Mouse (Mus musculus): ENCODE data around the gene Bmp10. TPM values are rescaled to one million over a fixed set of nuclear protein-coding genes. Genes with fewer than 3 reads are reported as not detected.
"Not testable (repeated sequence)": the region's sequence is repeated elsewhere in the genome, so short reads cannot be mapped to it uniquely, and the experiment has no call there.

Bmp10 gene
- total RNA-seq, 2 experiments from 2014 or later, result 20.6 to 49.0 TPM

- intact Hi-C loops (cut with DNase I), result no loop called here
- DNase-seq, result no peak
Measured at GRCm38 (mm10) chr6:87436745-87437144, 8.0 kb downstream of the Bmp10 start.

GRCm38 (mm10) chr6:87443253-87443652 is 14.5 kb downstream of the Bmp10 start:
- DNase-seq, result no peak
- intact Hi-C loops (cut with DNase I), result no loop called here

GRCm38 (mm10) chr6:87445222-87445621 is 16.4 kb downstream of the Bmp10 start:
- intact Hi-C loops (cut with DNase I), result no loop called here
- no peak for DNase-seq

- no peak for DNase-seq
- intact Hi-C loops (cut with DNase I), result loop anchor here (1.0 kb wide), 1 partner anchor 50 kb away; no protein-coding TSS in a partner anchor
Measured at GRCm38 (mm10) chr6:87447217-87447616, 18.4 kb downstream of the Bmp10 start.

GRCm38 (mm10) chr6:87449534-87449933 is 20.7 kb downstream of the Bmp10 start:
- intact Hi-C loops (cut with DNase I), result no loop called here
- DNase-seq, result no peak

GRCm38 (mm10) chr6:87451016-87451415 is 22.2 kb downstream of the Bmp10 start:
- intact Hi-C loops (cut with DNase I), result no loop called here

GRCm38 (mm10) chr6:87451771-87452170 is 23.0 kb downstream of the Bmp10 start:
- no peak for DNase-seq
- intact Hi-C loops (cut with DNase I), result no loop called here

More at GRCm38 (mm10) chr6:87451016-87451415, 22.2 kb downstream of the Bmp10 start:
- DNase-seq, result peak; percentile 48 to 69

- DNase-seq, result no peak
- intact Hi-C loops (cut with DNase I), result no loop called here
Measured at GRCm38 (mm10) chr6:87455507-87455906, 26.7 kb downstream of the Bmp10 start.

GRCm38 (mm10) chr6:87466221-87466620 is 37.4 kb downstream of the Bmp10 start:
- intact Hi-C loops (cut with DNase I), result loop anchor here (1.0 to 2.0 kb wide), 2 partner anchors 47 to 205 kb away; no protein-coding TSS in a partner anchor
- peak; percentile 65 to 80 for DNase-seq

GRCm38 (mm10) chr6:87467373-87467772 is 38.6 kb downstream of the Bmp10 start:
- DNase-seq, result no peak
- intact Hi-C loops (cut with DNase I), result loop anchor here (2.0 kb wide), 1 partner anchor 203 kb away; no protein-coding TSS in a partner anchor

- peak; percentile 24 to 51 for DNase-seq
- intact Hi-C loops (cut with DNase I), result no loop called here
Measured at GRCm38 (mm10) chr6:87468372-87468771, 39.6 kb downstream of the Bmp10 start.

GRCm38 (mm10) chr6:87470098-87470497 is 41.3 kb downstream of the Bmp10 start:
- DNase-seq; intact Hi-C loops (cut with DNase I): not testable (repeated sequence)

- intact Hi-C loops (cut with DNase I), result no loop called here
- no peak for DNase-seq
Measured at GRCm38 (mm10) chr6:87475223-87475622, 46.4 kb downstream of the Bmp10 start.

GRCm38 (mm10) chr6:87478847-87479246 is 50.1 kb downstream of the Bmp10 start:
- intact Hi-C loops (cut with DNase I), result no loop called here
- DNase-seq, result no peak

- no peak for DNase-seq
- intact Hi-C loops (cut with DNase I), result no loop called here
Measured at GRCm38 (mm10) chr6:87479291-87479999, 50.7 kb downstream of the Bmp10 start.

- intact Hi-C loops (cut with DNase I), result no loop called here
- DNase-seq, result no peak
Measured at GRCm38 (mm10) chr6:87483224-87483899, 54.6 kb downstream of the Bmp10 start.

GRCm38 (mm10) chr6:87483900-87484289 is 55.1 kb downstream of the Bmp10 start:
- no peak for DNase-seq
- intact Hi-C loops (cut with DNase I), result no loop called here

- intact Hi-C loops (cut with DNase I), result no loop called here
- DNase-seq, result no peak
Measured at GRCm38 (mm10) chr6:87484806-87485205, 56.0 kb downstream of the Bmp10 start.
